Mouse (Mus musculus): Measurements from ENCODE around the gene Armc7. TPM values are rescaled to one million over a fixed set of nuclear protein-coding genes. Genes with fewer than 3 reads are reported as not detected.

Armc7 gene
- polyA plus RNA-seq, 1 experiment = 5.4 TPM

DNA sequence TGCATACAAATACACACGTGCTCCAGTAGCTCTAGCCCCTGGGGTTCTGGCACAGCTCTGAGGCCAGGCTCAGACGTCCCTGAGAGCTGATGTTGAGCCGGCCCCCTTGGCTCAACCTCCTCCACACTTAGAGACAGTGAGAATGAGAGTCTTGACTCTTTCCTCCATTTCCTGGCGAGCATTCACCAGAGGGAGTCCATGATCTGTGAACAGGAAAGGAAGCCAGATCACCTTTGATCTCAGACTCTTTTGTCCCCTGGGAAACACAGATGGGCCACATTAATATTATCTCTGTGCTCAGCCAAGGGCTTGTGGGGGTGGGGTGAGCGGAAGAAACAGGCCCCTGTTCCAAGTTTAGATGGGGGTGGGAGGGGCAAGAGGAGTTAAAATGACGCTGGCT, 18.1 kb upstream of the Armc7 start:
- Histone ChIP-seq H3K27me3 (ENCODE audit: control insufficient read depth, insufficient read depth, insufficient read length) (peaks cover 19% of the 10 kb centered on the region), H3K36me3 (ENCODE audit: control insufficient read depth, insufficient read depth) (no peaks in the 10 kb centered on the region), H3K79me2 (ENCODE audit: control insufficient read depth, insufficient read depth) (no peaks in the 10 kb centered on the region), H3ac (ENCODE audit: control insufficient read depth, insufficient read length, low read depth) (no peak overlapping the region), H3K4me3 (ENCODE audit: insufficient read depth, poor library complexity, severe bottlenecking) (no peak overlapping the region), H3K79me3 (ENCODE audit: low read depth) (no peaks in the 10 kb centered on the region)
- TF ChIP-seq USF1 (IDR thresholded peaks at IDR 0.05; ENCODE audit: low read depth) (no peak), CTCF (IDR thresholded peaks at IDR 0.05; ENCODE audit: control insufficient read depth, insufficient read depth, insufficient read length) (no peak), CEBPB (IDR thresholded peaks at IDR 0.05; ENCODE audit: low read depth) (no peak), FOSL1 (IDR thresholded peaks at IDR 0.05; ENCODE audit: insufficient read depth, low read length, poor library complexity, severe bottlenecking) (no peak), MYOD1 (IDR thresholded peaks at IDR 0.05; ENCODE audit: control insufficient read depth, insufficient read length, low read depth) (no peak), MYOG (IDR thresholded peaks at IDR 0.05; ENCODE audit: control insufficient read depth, extremely low read depth, insufficient read length) (no peak), MAX (IDR thresholded peaks at IDR 0.05) (no peak)

DNA sequence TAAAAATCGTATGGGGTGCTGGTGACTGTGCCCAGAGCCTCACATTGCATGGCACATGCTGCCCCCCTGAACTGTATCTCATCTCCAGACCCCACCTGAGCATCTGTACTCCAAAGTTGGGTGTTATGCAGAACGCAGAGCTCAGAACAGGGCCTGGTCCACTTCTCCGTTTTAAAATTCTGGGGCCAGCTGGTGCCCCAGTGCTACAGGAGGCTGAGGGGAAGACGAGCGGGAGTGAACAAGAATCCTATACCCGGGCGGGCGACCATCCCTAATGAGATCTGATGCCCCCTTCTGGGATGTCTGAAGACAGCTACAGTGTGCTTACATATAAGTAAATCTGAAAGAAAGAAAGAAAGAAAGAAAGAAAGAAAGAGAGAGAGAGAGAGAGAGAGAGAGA, 14.5 kb upstream of the Armc7 start:
- H3K27me3 ChIP-seq (ENCODE audit: control insufficient read depth, insufficient read depth, insufficient read length) = peaks cover 26% of the 10 kb centered on the region
- no peaks in the 10 kb centered on the region for H3K79me2 ChIP-seq (ENCODE audit: control insufficient read depth, insufficient read depth)

DNA sequence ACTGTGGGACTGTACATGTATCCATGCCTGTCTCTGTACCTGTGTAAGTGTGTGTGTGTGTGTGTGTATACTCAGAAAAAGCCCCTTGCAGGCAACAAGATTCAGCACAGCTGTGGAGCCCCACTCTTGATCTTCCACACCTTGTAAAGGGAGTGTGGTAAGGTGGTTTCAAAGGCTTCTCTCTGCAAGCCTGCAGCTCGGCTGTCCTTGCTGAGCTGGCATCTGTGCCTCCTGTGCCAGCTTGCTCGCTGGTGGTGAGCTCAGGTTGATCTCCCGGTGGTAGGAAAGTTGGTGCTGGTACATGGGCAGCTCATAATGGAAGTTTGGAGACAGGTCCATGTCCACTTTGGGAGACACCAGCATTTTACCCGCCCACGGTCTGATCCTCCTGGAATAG, 13.6 kb upstream of the Armc7 start:
- Histone ChIP-seq H3K27me3 (ENCODE audit: control insufficient read depth, insufficient read depth, insufficient read length) (peaks cover 26% of the 10 kb centered on the region), H3K4me3 (ENCODE audit: insufficient read depth, poor library complexity, severe bottlenecking) (no peak overlapping the region)

More for the DNA sequence above, 14.5 kb upstream of the Armc7 start:
- no peaks in the 10 kb centered on the region for H3K36me3 ChIP-seq (ENCODE audit: control insufficient read depth, insufficient read depth)
- H3ac ChIP-seq (ENCODE audit: control insufficient read depth, insufficient read length, low read depth) = no peak overlapping the region
- no peak overlapping the region for H3K4me3 ChIP-seq (ENCODE audit: insufficient read depth, poor library complexity, severe bottlenecking)
- no peak for TF ChIP-seq USF1 (IDR thresholded peaks at IDR 0.05; ENCODE audit: low read depth)
- no peak for TF ChIP-seq CTCF (IDR thresholded peaks at IDR 0.05; ENCODE audit: control insufficient read depth, insufficient read depth, insufficient read length)
- no peak for TF ChIP-seq MYOG (IDR thresholded peaks at IDR 0.05; ENCODE audit: control insufficient read depth, extremely low read depth, insufficient read length)
- TF ChIP-seq MYOD1 (IDR thresholded peaks at IDR 0.05; ENCODE audit: control insufficient read depth, insufficient read length, low read depth) = no peak
- TF ChIP-seq FOSL1 (IDR thresholded peaks at IDR 0.05; ENCODE audit: insufficient read depth, low read length, poor library complexity, severe bottlenecking) = no peak
- TF ChIP-seq MAX (IDR thresholded peaks at IDR 0.05) = no peak
- TF ChIP-seq CEBPB (IDR thresholded peaks at IDR 0.05; ENCODE audit: low read depth) = no peak
- no peaks in the 10 kb centered on the region for H3K79me3 ChIP-seq (ENCODE audit: low read depth)

DNA sequence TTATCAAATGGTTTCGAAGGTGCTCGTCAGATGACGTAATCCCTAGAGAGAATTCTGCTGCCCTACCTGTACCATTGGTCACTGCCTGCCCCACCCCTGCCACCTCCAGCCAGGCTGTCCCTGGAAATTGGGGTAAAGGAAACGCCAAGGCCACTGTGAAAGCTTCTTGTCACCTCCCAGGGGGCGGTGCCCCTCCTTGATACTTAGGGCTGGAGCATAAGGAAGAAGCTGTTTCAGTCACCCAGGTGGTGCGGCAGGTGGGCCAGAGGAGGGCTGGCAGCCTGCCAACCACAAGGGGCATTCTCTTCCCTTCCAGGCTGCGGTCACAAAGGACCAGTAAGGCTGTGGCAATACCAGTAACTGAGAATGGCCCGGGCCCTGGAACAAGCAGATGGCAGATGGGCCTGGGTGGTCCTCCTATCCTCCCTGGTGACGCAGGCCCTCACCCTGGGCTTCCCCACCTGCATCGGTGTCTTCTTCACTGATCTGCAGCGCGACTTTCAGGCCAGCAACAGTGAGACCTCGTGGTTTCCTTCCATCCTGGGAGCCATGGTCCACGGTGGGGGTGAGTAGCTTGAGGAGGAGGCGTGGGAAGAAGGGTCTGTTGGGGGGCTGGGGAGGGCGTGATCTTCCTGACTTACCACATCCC, 13.1 kb upstream of the Armc7 start, which contains the start of gene Slc16a5:
Slc16a5 (plus strand) TSS at position 232 of the 649 bp plus-strand sequence.
- H3K27me3 ChIP-seq (ENCODE audit: control insufficient read depth, insufficient read depth, insufficient read length) = peaks cover 26% of the 10 kb centered on the region
- no peaks in the 10 kb centered on the region for H3K36me3 ChIP-seq (ENCODE audit: control insufficient read depth, insufficient read depth)
- no peaks in the 10 kb centered on the region for H3K79me2 ChIP-seq (ENCODE audit: control insufficient read depth, insufficient read depth)
- H3ac ChIP-seq (ENCODE audit: control insufficient read depth, insufficient read length, low read depth) = no peak within 1 kb of the TSS
- no peaks in the 10 kb centered on the region for H3K79me3 ChIP-seq (ENCODE audit: low read depth)
- H3K4me3 ChIP-seq (ENCODE audit: insufficient read depth, poor library complexity, severe bottlenecking) = no peak within 1 kb of the TSS
- TF ChIP-seq CEBPB (IDR thresholded peaks at IDR 0.05; ENCODE audit: low read depth) (no peak), MYOD1 (IDR thresholded peaks at IDR 0.05; ENCODE audit: control insufficient read depth, insufficient read length, low read depth) (no peak), MYOG (IDR thresholded peaks at IDR 0.05; ENCODE audit: control insufficient read depth, extremely low read depth, insufficient read length) (no peak), USF1 (IDR thresholded peaks at IDR 0.05; ENCODE audit: low read depth) (no peak), CTCF (IDR thresholded peaks at IDR 0.05; ENCODE audit: control insufficient read depth, insufficient read depth, insufficient read length) (no peak), FOSL1 (IDR thresholded peaks at IDR 0.05; ENCODE audit: insufficient read depth, low read length, poor library complexity, severe bottlenecking) (no peak), MAX (IDR thresholded peaks at IDR 0.05) (no peak)

More for the DNA sequence above, 13.6 kb upstream of the Armc7 start:
- no peak for TF ChIP-seq CTCF (IDR thresholded peaks at IDR 0.05; ENCODE audit: control insufficient read depth, insufficient read depth, insufficient read length)
- no peak for TF ChIP-seq MYOD1 (IDR thresholded peaks at IDR 0.05; ENCODE audit: control insufficient read depth, insufficient read length, low read depth)
- no peak for TF ChIP-seq MAX (IDR thresholded peaks at IDR 0.05)
- TF ChIP-seq FOSL1 (IDR thresholded peaks at IDR 0.05; ENCODE audit: insufficient read depth, low read length, poor library complexity, severe bottlenecking) = no peak
- no peaks in the 10 kb centered on the region for H3K79me3 ChIP-seq (ENCODE audit: low read depth)
- no peaks in the 10 kb centered on the region for H3K36me3 ChIP-seq (ENCODE audit: control insufficient read depth, insufficient read depth)
- H3ac ChIP-seq (ENCODE audit: control insufficient read depth, insufficient read length, low read depth) = no peak overlapping the region
- no peaks in the 10 kb centered on the region for H3K79me2 ChIP-seq (ENCODE audit: control insufficient read depth, insufficient read depth)

DNA sequence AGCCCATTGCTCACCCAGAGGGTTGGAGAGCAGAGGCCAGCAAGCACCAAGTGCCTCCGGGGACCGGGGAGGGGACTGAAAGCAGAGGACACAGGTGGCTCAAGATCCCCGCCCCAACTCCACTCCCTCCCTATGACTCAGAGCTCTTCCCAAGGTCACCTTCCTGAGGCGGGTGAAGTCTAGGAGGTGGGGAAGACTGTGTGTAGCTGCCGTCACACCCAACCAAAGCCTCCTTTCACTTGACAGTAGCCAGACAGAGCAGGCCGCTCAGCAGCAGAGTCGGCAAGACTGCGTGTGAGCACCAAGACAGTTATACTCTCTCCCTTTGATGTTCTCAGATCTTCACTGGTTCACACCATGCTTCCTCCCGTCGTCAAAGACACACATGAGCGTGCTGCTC, 12.1 kb upstream of the Armc7 start:
- TF ChIP-seq MAX (IDR thresholded peaks at IDR 0.05) = no peak
- TF ChIP-seq CTCF (IDR thresholded peaks at IDR 0.05; ENCODE audit: control insufficient read depth, insufficient read depth, insufficient read length) = no peak
- TF ChIP-seq MYOD1 (IDR thresholded peaks at IDR 0.05; ENCODE audit: control insufficient read depth, insufficient read length, low read depth) = no peak
- no peak for TF ChIP-seq USF1 (IDR thresholded peaks at IDR 0.05; ENCODE audit: low read depth)
- no peak for TF ChIP-seq FOSL1 (IDR thresholded peaks at IDR 0.05; ENCODE audit: insufficient read depth, low read length, poor library complexity, severe bottlenecking)
- TF ChIP-seq CEBPB (IDR thresholded peaks at IDR 0.05; ENCODE audit: low read depth) = no peak
- no peak for TF ChIP-seq MYOG (IDR thresholded peaks at IDR 0.05; ENCODE audit: control insufficient read depth, extremely low read depth, insufficient read length)
- Histone ChIP-seq H3K4me3 (ENCODE audit: insufficient read depth, poor library complexity, severe bottlenecking) (no peak overlapping the region), H3ac (ENCODE audit: control insufficient read depth, insufficient read length, low read depth) (no peak overlapping the region), H3K36me3 (ENCODE audit: control insufficient read depth, insufficient read depth) (no peaks in the 10 kb centered on the region), H3K27me3 (ENCODE audit: control insufficient read depth, insufficient read depth, insufficient read length) (peaks cover 22% of the 10 kb centered on the region), H3K79me2 (ENCODE audit: control insufficient read depth, insufficient read depth) (no peaks in the 10 kb centered on the region), H3K79me3 (ENCODE audit: low read depth) (no peaks in the 10 kb centered on the region)
